Mouse (Mus musculus) adrenal gland, adult (tissue): ENCODE results near the gene Mpi.

Experiments used
- DNase-seq, 2 experiments: peaks; one replicate each; pipeline ENCODE4 v3.0.0; 2022 to 2023; ENCODE audit warnings: low spot score in 1 of 2; ENCODE audit not compliant: inconsistent age in 2 of 2

Gene Mpi

GRCm38 (mm10) chr9:57552139-57552887, at the start of gene Mpi:
Gene Mpi, minus strand, starts transcription at chr9:57552763.
- peak; percentile 72 to 89 for DNase-seq

GRCm38 (mm10) chr9:57602098-57602497, 49.5 kb upstream of the Mpi start:
- no peak for DNase-seq

- DNase-seq: no peak
These were observed 48.8 kb upstream of the Mpi start for GRCm38 (mm10) chr9:57601353-57601706.

- no peak for DNase-seq
These were observed 48.2 kb upstream of the Mpi start for GRCm38 (mm10) chr9:57600620-57601352.

GRCm38 (mm10) chr9:57598851-57599563, 46.4 kb upstream of the Mpi start:
- DNase-seq: no peak

GRCm38 (mm10) chr9:57597929-57598382, 45.4 kb upstream of the Mpi start:
- DNase-seq: no peak

- DNase-seq: no peak
These were observed 44.7 kb upstream of the Mpi start for GRCm38 (mm10) chr9:57597265-57597664.

GRCm38 (mm10) chr9:57594174-57594509, 41.6 kb upstream of the Mpi start:
- no peak for DNase-seq

GRCm38 (mm10) chr9:57593454-57594173, 41.1 kb upstream of the Mpi start:
- no peak for DNase-seq

- no peak for DNase-seq
These were observed 38.2 kb upstream of the Mpi start for GRCm38 (mm10) chr9:57590726-57591125.

GRCm38 (mm10) chr9:57589224-57590126, 36.9 kb upstream of the Mpi start, which contains the start of gene Ulk3:
Gene Ulk3, plus strand, starts transcription at chr9:57589452.
- DNase-seq: peak; percentile 88 to 95

- DNase-seq: no peak
These were observed 32.4 kb upstream of the Mpi start for GRCm38 (mm10) chr9:57584991-57585390.

GRCm38 (mm10) chr9:57577144-57577849, 24.7 kb upstream of the Mpi start:
- DNase-seq: no peak

- no peak for DNase-seq
These were observed 23.0 kb upstream of the Mpi start for GRCm38 (mm10) chr9:57575577-57575976.

GRCm38 (mm10) chr9:57574397-57574796, 21.8 kb upstream of the Mpi start:
- DNase-seq: no peak

GRCm38 (mm10) chr9:57568500-57568899, 15.9 kb upstream of the Mpi start:
- DNase-seq: no peak

GRCm38 (mm10) chr9:57566846-57567245, 14.3 kb upstream of the Mpi start:
- DNase-seq: no peak

- DNase-seq: peak in 1 of 2 experiments; percentile 58
These were observed 13.2 kb upstream of the Mpi start for GRCm38 (mm10) chr9:57565741-57566221.

- DNase-seq: no peak
These were observed 12.0 kb upstream of the Mpi start for GRCm38 (mm10) chr9:57564609-57565008.
